Mouse (Mus musculus): ENCODE data around the gene Taf1b. TPM values are rescaled to one million over a fixed set of nuclear protein-coding genes. Genes with fewer than 3 reads are reported as not detected.

The Taf1b gene
- polyA plus RNA-seq, 2 experiments: 4.7 to 9.3 TPM

DNA sequence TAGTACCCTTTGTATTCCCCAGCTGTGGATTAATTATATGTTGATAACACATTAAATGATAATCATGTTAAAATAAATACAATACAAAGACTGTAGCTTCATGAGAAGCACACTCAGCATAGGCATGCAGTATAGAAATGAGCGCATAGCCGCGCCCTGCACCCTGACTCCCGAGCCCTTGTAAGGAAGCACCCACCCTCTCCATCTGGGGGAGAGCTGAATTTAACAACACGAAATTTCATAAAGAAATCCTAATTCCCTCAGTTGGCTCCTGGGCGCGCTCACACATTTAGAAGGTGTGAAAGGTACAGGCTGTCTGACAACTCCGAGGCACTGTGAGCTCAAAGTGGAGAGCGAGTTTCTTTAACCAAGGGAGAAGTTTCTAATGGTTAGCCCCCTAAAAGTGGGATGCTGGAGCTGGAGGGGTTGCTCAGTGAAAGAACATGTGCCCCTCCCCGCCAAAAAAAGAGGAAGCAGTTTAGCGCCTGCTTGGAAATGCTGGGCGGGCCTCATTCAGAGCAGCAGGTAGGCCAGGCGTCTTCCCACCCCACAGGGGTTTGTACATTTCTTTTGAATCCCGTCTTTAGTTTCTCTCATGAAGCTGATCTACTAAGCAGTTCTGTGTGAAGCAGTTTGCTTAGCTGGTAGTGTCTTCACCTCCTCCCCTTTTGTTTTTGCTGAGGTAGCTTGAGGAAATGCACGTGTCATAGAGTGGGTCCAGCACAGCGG is 43.4 kb downstream of the Taf1b start:
- Histone ChIP-seq H3K9ac (replicated peaks) (no peak overlapping the region), H3K9me3 (ENCODE audit: control insufficient read depth, low read length) (no peaks in the 10 kb centered on the region), H3K36me3 (replicated peaks; ENCODE audit: control insufficient read depth, insufficient read depth, low read depth) (no peaks in the 10 kb centered on the region), H3K4me2 (ENCODE audit: low read depth) (no peak overlapping the region), H3K4me3 (ENCODE audit: insufficient read depth in 1 of 2, low read depth in 2 of 2, low read length in 2 of 2) (no peak overlapping the region), H3K27me3 (ENCODE audit: control insufficient read depth, insufficient read depth, low read length) (no peaks in the 10 kb centered on the region), H3K27ac (no peak overlapping the region), H3K4me1 (replicated peaks; ENCODE audit: control insufficient read depth in 2 of 2, insufficient read depth in 2 of 2, low read length in 1 of 2) (0 out of 4 replicates have a peak, but pooled peaks cover 0 to 2% of the 10 kb centered on the region in 2 experiments)
- DNase-seq (ENCODE audit: low read depth in 3 of 3, low spot score in 3 of 3): no peak
- 68% methylated on average over 16 of the region's 16 CpGs for WGBS (ENCODE audit: insufficient replicate concordance)
- ATAC-seq (ENCODE audit: insufficient read depth): no peak
- TF ChIP-seq CTCF (IDR thresholded peaks at IDR 0.05; ENCODE audit: low read depth) (no peak), EP300 (IDR thresholded peaks at IDR 0.05; ENCODE audit: low read depth) (no peak)

DNA sequence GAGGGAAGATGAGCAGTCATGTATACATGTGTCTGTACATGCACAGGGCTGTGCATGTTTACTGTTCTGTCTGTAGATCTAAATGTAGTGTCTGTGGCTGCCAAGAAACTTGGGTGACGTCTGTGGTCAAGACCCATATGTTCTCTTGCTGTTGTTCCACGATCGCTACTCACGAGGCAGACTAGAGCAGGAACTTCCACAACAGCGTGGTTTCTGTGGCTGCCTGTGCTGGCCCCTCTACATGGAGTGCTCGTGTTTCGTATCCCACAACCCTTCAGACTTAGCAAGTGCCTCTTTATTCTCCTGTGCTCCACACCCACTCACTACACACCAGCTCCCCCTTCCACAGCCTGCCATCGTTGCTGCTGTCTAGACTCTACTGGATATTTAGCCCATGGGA is 49.5 kb downstream of the Taf1b start:
- H3K4me2 ChIP-seq (ENCODE audit: low read depth): no peak overlapping the region
- no peak overlapping the region for H3K4me3 ChIP-seq (ENCODE audit: insufficient read depth in 1 of 2, low read depth in 2 of 2, low read length in 2 of 2)
- H3K27me3 ChIP-seq (ENCODE audit: control insufficient read depth, insufficient read depth, low read length): no peaks in the 10 kb centered on the region
- no peak overlapping the region for H3K27ac ChIP-seq
- 60% methylated on average over 8 of the region's 8 CpGs for WGBS (ENCODE audit: insufficient replicate concordance)
- TF ChIP-seq EP300 (IDR thresholded peaks at IDR 0.05; ENCODE audit: low read depth) (no peak), CTCF (IDR thresholded peaks at IDR 0.05; ENCODE audit: low read depth) (no peak)
- no peaks in the 10 kb centered on the region for H3K36me3 ChIP-seq (replicated peaks; ENCODE audit: control insufficient read depth, insufficient read depth, low read depth)
- ATAC-seq (ENCODE audit: insufficient read depth): no peak
- no peaks in the 10 kb centered on the region for H3K4me1 ChIP-seq (replicated peaks; ENCODE audit: control insufficient read depth in 2 of 2, insufficient read depth in 2 of 2, low read length in 1 of 2)
- H3K9me3 ChIP-seq (ENCODE audit: control insufficient read depth, low read length): no peaks in the 10 kb centered on the region
- no peak for DNase-seq (ENCODE audit: low read depth in 3 of 3, low spot score in 3 of 3)
- H3K9ac ChIP-seq (replicated peaks): no peak overlapping the region

DNA sequence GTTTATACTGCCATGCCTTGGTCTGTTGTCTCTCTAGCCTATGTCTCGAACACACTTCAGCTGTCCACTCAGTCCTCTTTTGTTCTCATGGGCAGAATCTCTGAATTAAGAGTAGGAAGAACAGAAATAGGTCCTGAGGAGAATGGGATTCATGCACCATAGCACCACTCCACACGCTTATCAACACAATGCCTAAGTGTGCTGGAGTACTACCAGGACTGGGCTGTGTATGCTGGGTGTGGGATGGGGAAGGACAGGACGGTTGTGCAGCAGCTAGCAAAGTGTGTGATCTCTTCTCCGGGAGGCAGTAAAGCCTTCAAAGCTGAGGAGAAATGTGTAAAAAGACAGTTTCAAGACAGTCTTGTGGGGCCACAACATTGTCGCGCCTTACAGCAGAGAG is 50.7 kb downstream of the Taf1b start:
- Histone ChIP-seq H3K27me3 (ENCODE audit: control insufficient read depth, insufficient read depth, low read length) (no peaks in the 10 kb centered on the region), H3K4me3 (ENCODE audit: insufficient read depth in 1 of 2, low read depth in 2 of 2, low read length in 2 of 2) (no peak overlapping the region), H3K4me1 (replicated peaks; ENCODE audit: control insufficient read depth in 2 of 2, insufficient read depth in 2 of 2, low read length in 1 of 2) (no peaks in the 10 kb centered on the region), H3K36me3 (replicated peaks; ENCODE audit: control insufficient read depth, insufficient read depth, low read depth) (no peaks in the 10 kb centered on the region), H3K27ac (no peak overlapping the region), H3K4me2 (ENCODE audit: low read depth) (no peak overlapping the region), H3K9ac (replicated peaks) (no peak overlapping the region), H3K9me3 (ENCODE audit: control insufficient read depth, low read length) (no peaks in the 10 kb centered on the region)
- TF ChIP-seq EP300 (IDR thresholded peaks at IDR 0.05; ENCODE audit: low read depth): no peak
- TF ChIP-seq CTCF (IDR thresholded peaks at IDR 0.05; ENCODE audit: low read depth): no peak
- ATAC-seq (ENCODE audit: insufficient read depth) (no peak), DNase-seq (ENCODE audit: low read depth in 3 of 3, low spot score in 3 of 3) (no peak)
- WGBS (ENCODE audit: insufficient replicate concordance): 80% methylated on average over 6 of the region's 6 CpGs

DNA sequence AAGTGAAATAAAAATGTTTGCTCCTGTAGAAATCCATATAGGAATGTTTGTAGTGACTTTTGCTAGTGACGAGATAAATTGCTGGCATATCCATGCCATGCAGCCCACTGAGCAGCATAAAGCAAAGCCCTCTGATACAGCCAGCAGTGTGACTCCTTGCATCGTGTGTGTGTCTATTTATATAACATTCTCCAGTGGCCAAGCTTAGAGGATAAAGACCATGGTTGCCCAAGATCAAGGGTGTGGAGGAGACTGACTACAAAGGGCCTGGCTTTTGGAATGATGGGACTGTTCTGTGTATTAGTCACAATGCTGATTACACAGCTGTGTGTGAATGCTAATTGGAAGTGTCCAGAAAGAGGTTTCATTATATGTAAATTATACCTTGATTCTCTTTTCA is 54.4 kb downstream of the Taf1b start:
- no peak for TF ChIP-seq CTCF (IDR thresholded peaks at IDR 0.05; ENCODE audit: low read depth)
- TF ChIP-seq EP300 (IDR thresholded peaks at IDR 0.05; ENCODE audit: low read depth): no peak
- ATAC-seq (ENCODE audit: insufficient read depth) (no peak), DNase-seq (ENCODE audit: low read depth in 3 of 3, low spot score in 3 of 3) (no peak)
- H3K27me3 ChIP-seq (ENCODE audit: control insufficient read depth, insufficient read depth, low read length): no peaks in the 10 kb centered on the region
- WGBS (ENCODE audit: insufficient replicate concordance): 58% methylated on average over 2 of the region's 2 CpGs
- H3K4me3 ChIP-seq (ENCODE audit: insufficient read depth in 1 of 2, low read depth in 2 of 2, low read length in 2 of 2): no peak overlapping the region
- no peak overlapping the region for H3K9ac ChIP-seq (replicated peaks)
- no peaks in the 10 kb centered on the region for H3K36me3 ChIP-seq (replicated peaks; ENCODE audit: control insufficient read depth, insufficient read depth, low read depth)
- no peaks in the 10 kb centered on the region for H3K4me1 ChIP-seq (replicated peaks; ENCODE audit: control insufficient read depth in 2 of 2, insufficient read depth in 2 of 2, low read length in 1 of 2)
- H3K4me2 ChIP-seq (ENCODE audit: low read depth): no peak overlapping the region
- H3K27ac ChIP-seq: no peak overlapping the region
- no peaks in the 10 kb centered on the region for H3K9me3 ChIP-seq (ENCODE audit: control insufficient read depth, low read length)

DNA sequence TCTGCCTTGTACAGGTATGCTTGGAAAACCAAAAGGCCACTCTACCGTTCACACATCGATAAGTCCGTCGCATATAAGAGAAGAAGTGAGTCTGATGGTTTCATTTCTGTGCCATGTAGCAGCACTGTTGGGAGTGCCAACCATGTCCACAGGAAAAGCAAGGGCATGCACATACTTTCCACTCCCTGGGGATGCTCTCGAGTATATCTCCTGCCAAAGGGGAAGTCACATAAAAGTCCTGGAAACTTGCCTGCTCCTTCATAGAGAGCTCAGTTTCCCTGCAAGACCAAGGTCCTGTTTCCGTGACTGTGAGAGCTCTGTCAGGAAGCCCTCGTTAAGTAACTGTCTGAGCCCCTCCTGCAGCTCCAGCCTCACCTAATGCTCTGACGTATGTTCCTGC is 57.8 kb downstream of the Taf1b start:
- Histone ChIP-seq H3K9ac (replicated peaks) (no peak overlapping the region), H3K4me2 (ENCODE audit: low read depth) (no peak overlapping the region), H3K4me1 (replicated peaks; ENCODE audit: control insufficient read depth in 2 of 2, insufficient read depth in 2 of 2, low read length in 1 of 2) (no peaks in the 10 kb centered on the region), H3K27ac (no peak overlapping the region), H3K27me3 (ENCODE audit: control insufficient read depth, insufficient read depth, low read length) (no peaks in the 10 kb centered on the region), H3K36me3 (replicated peaks; ENCODE audit: control insufficient read depth, insufficient read depth, low read depth) (no peaks in the 10 kb centered on the region), H3K4me3 (ENCODE audit: insufficient read depth in 1 of 2, low read depth in 2 of 2, low read length in 2 of 2) (no peak overlapping the region), H3K9me3 (ENCODE audit: control insufficient read depth, low read length) (no peaks in the 10 kb centered on the region)
- DNase-seq (ENCODE audit: low read depth in 3 of 3, low spot score in 3 of 3) (no peak), ATAC-seq (ENCODE audit: insufficient read depth) (no peak)
- 74% methylated on average over 8 of the region's 8 CpGs for WGBS (ENCODE audit: insufficient replicate concordance)
- TF ChIP-seq CTCF (IDR thresholded peaks at IDR 0.05; ENCODE audit: low read depth) (no peak), EP300 (IDR thresholded peaks at IDR 0.05; ENCODE audit: low read depth) (no peak)

All from liver, embryonic 14.5 days (tissue).